Comparison of ENCODE assay signal across 8 mouse cellular contexts in genomic region chr1:14570562-14570981, GRCm38 (mm10).
DNase-seq lines count a peak whose midpoint lies in the region; ATAC-seq and TF ChIP-seq lines count a peak whose summit lies in the region.

No protein-coding gene starts in this region.

- H3K36me3 ChIP-seq in kidney, adult 2 months (ENCODE audit: control insufficient read depth, insufficient read depth, low read length): no peaks in the 10 kb centered on the region
- H3K36me3 ChIP-seq in forebrain, embryonic 15.5 days: no peaks in the 10 kb centered on the region

- 14% methylated on average over 5 of the region's 5 CpGs for WGBS in kidney, adult 2 months
- WGBS in forebrain, embryonic 15.5 days: 35% methylated on average over 5 of the region's 5 CpGs

- 0 out of 2 replicates have a peak, but pooled peaks have one; percentile 19 for ATAC-seq in forebrain, embryonic 15.5 days (replicated peaks)
- ATAC-seq in megakaryocyte progenitor cell, adult 5-6 weeks (replicated peaks; ENCODE audit: poor library complexity): peak; percentile 55; the same call in 1 of the 2 replicates
- ATAC-seq in activated CD4-positive, CD25-positive, alpha-beta regulatory T cell, adult 4 months: no peak
- ATAC-seq in monocyte, adult 5-6 weeks (replicated peaks; ENCODE audit: insufficient number of reproducible peaks, low FRiP score, low TSS enrichment, poor library complexity, severe bottlenecking): no peak

- TF ChIP-seq CTCF in kidney, adult 2 months (conservative IDR thresholded peaks at IDR 0.05; ENCODE audit: insufficient read depth, insufficient read length, low read depth, low read length): no peak

- no peak overlapping the region for H3K27ac ChIP-seq in kidney, adult 2 months (ENCODE audit: insufficient read depth, low read depth, low read length)
- H3K27ac ChIP-seq in forebrain, embryonic 15.5 days (replicated peaks): 0 out of 2 replicates have a peak overlapping the region, but pooled peaks have one; percentile 15

- no peaks in the 10 kb centered on the region for H3K9me3 ChIP-seq in forebrain, embryonic 15.5 days

- H3K9ac ChIP-seq in forebrain, embryonic 15.5 days (replicated peaks): no peak overlapping the region

- no peak for TF ChIP-seq POLR2A in kidney, adult 2 months (IDR thresholded peaks at IDR 0.05; ENCODE audit: low read depth, low read length)

- H3K4me3 ChIP-seq in kidney, adult 2 months (ENCODE audit: insufficient read depth, low read depth, low read length): no peak overlapping the region
- H3K4me3 ChIP-seq in forebrain, embryonic 15.5 days: no peak overlapping the region

- H3K27me3 ChIP-seq in kidney, adult 2 months (replicated peaks; ENCODE audit: control insufficient read depth, insufficient read depth, low read length): no peaks in the 10 kb centered on the region
- no peaks in the 10 kb centered on the region for H3K27me3 ChIP-seq in forebrain, embryonic 15.5 days

- DNase-seq in kidney, adult 2 months: peak; percentile 14
- no peak for DNase-seq in kidney, adult 18-20 months
- DNase-seq in MN1 (ENCODE audit: low spot score): peak; percentile 68
- no peak for DNase-seq in thymus, postnatal 10 days (ENCODE audit: low spot score in 2 of 2)

- H3K4me1 ChIP-seq in kidney, adult 2 months (ENCODE audit: control insufficient read depth, insufficient read depth, low read length): no peaks in the 10 kb centered on the region
- H3K4me1 ChIP-seq in forebrain, embryonic 15.5 days: no peaks in the 10 kb centered on the region

- H3K4me2 ChIP-seq in forebrain, embryonic 15.5 days (replicated peaks): no peak overlapping the region

Comparison
In these comparisons a context has a peak if more than half of its experiments do, and no peak if none do; other contexts are left out.
1. DNase-seq: peak in kidney, adult 2 months (single experiment) and MN1 (single experiment); none in kidney, adult 18-20 months (single experiment) and thymus, postnatal 10 days (0 of 2).
2. ATAC-seq: peak in forebrain, embryonic 15.5 days (single experiment) and megakaryocyte progenitor cell, adult 5-6 weeks (single experiment); none in activated CD4-positive, CD25-positive, alpha-beta regulatory T cell, adult 4 months (single experiment) and monocyte, adult 5-6 weeks (single experiment).